Mouse (Mus musculus) midbrain, embryonic 13.5 days (tissue): Measurements from ENCODE around the gene Map1lc3b. TPM values are rescaled to one million over a fixed set of nuclear protein-coding genes. Genes with fewer than 3 reads are reported as not detected.

ENCODE experiments used
- polyA plus RNA-seq: library from polyadenylated mRNA; unstranded; fragments of >200 nt; fragmentation: Nextera tagmentation; extraction: Ambion mirVana; gene quantifications from 2 replicates; pipeline ENCODE4 v1.2.1, GENCODE M21; 2015

The Map1lc3b gene
- polyA plus RNA-seq, 1 experiment from 2014 or later, result 371 TPM

Other genes with a start within 250 kb of the Map1lc3b start
- gene 1700018B08Rik, start 46.0 kb upstream of the Map1lc3b start, polyA plus RNA-seq, result not detected in 2 replicates
- gene Fbxo31, start 11.6 kb upstream of the Map1lc3b start, polyA plus RNA-seq, result 21.3 and 22.9 TPM in 2 replicates
- gene Zcchc14, start 62.5 kb downstream of the Map1lc3b start, polyA plus RNA-seq, result 27.6 and 29.5 TPM in 2 replicates
- gene Jph3, start 139.3 kb downstream of the Map1lc3b start, polyA plus RNA-seq, result 62.3 and 65.4 TPM in 2 replicates
- gene Klhdc4, start 239.2 kb downstream of the Map1lc3b start, polyA plus RNA-seq, result 45.5 and 45.7 TPM in 2 replicates